Mouse (Mus musculus) heart, postnatal 0 days (tissue): ENCODE data around the gene Cdca4.

Experiments
- CTCF ChIP-seq: IDR thresholded peaks from 2 replicates; pipeline ENCODE4 v1.5.1; 2016; ENCODE audit warnings: antibody characterized with exemption, control low read depth, low read depth
- EP300 ChIP-seq: IDR thresholded peaks from 2 replicates; pipeline ENCODE4 v1.6.1; 2016; ENCODE audit warnings: antibody characterized with exemption, low read depth

- TF ChIP-seq CTCF, result no peak
- no peak for TF ChIP-seq EP300
These were observed 18.7 kb upstream of the Cdca4 start for GRCm38 (mm10) chr12:112847880-112848279.
